Mouse (Mus musculus) naive thymus-derived CD4-positive, alpha-beta T cell, adult 2 months (primary cell): ENCODE results near the gene Dusp8.
"Not testable (repeated sequence)": the region's sequence is repeated elsewhere in the genome, so short reads cannot be mapped to it uniquely, and the experiment has no call there.

ENCODE experiments used
- DNase-seq: peaks from one replicate; pipeline ENCODE4 v3.0.0-alpha.2; 2011; ENCODE audit warnings: low read depth

Gene Dusp8

GRCm38 (mm10) chr7:142095183-142095931, at the start of gene Dusp8:
Gene Dusp8, minus strand, starts transcription at chr7:142095843.
- DNase-seq, result peak; percentile 86

GRCm38 (mm10) chr7:142144507-142144906, 48.9 kb upstream of the Dusp8 start, which contains the start of gene Gm45337:
Gene Gm45337, minus strand, starts transcription at chr7:142144607.
- no peak for DNase-seq

DNA sequence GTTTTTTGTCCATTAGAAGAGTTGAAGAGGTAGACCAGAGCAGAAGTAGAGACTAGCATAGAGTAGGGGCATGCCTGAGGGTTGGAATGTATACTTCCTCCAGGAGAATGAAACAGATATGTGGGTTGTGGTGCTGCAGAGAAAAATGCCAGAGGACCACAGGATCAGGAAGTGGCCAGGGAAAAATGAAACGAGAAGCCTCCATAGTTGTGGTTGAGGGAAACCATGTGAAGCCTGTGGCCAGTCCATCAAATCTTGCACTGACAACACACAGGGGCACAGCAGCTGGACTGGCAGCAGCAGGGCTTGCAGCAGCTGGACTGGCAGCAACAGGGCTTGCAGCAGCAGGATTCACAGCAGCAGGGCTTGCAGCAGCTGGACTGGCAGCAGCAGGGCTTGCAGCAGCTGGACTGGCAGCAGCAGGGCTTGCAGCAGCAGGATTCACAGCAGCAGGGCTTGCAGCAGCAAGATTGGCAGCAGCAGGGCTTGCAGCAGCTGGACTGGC, 47.9 kb upstream of the Dusp8 start:
- DNase-seq, result not testable (repeated sequence)

- no peak for DNase-seq
These were observed 45.1 kb upstream of the Dusp8 start for GRCm38 (mm10) chr7:142140696-142141095.

DNA sequence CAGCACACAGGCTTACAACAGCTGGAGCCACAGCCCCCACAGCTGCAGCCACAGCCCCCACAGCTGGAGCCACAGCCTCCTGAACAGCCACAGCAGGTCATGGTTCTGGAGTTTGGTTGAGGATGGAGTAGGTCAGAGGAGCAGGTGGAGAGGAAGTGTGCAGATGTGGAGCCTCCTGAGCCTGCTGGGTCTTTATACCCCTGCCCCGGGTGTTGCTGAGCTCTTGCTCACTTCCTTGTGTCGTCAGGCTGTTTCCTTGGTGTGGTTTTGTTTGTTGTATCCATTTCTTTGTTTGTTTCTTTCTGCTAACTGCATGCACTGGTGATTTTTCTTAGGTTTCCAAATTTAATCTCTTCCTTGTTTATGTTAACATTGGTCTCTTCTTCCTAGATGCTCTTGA, 40.3 kb upstream of the Dusp8 start, which contains the start of gene Gm39115:
Gene Gm39115, minus strand, starts transcription at position 101 of the 400 bp plus-strand sequence.
- DNase-seq, result not testable (repeated sequence)

GRCm38 (mm10) chr7:142134206-142134995, 38.8 kb upstream of the Dusp8 start:
- no peak for DNase-seq

GRCm38 (mm10) chr7:142128843-142129242, 33.2 kb upstream of the Dusp8 start:
- DNase-seq, result no peak

- DNase-seq, result not testable (repeated sequence)
These were observed 25.0 kb upstream of the Dusp8 start, which contains the start of gene Gm45618 for GRCm38 (mm10) chr7:142120629-142121028. Gene Gm45618, minus strand, starts transcription at chr7:142120729.

DNA sequence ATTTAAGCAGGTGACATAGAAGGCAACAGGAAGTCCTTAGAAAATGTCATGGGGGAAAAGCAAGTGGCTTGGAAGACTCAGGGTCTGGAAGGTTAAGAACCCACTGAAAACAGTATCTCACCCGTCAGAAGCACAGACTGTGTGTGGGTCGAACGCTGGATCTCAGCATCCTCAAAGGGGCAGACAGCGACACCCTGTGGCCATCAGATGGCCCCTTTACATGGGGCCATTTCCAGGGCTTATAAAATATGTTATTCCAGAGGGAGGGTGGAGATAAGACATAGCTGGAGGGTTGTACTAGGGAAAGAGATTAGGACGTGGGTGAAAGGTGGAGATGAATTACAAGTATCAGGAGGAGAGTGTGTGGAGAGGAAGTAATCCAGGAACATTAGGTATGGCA, 24.0 kb upstream of the Dusp8 start:
- DNase-seq, result no peak

GRCm38 (mm10) chr7:142104747-142105146, 9.1 kb upstream of the Dusp8 start:
- DNase-seq, result no peak

DNA sequence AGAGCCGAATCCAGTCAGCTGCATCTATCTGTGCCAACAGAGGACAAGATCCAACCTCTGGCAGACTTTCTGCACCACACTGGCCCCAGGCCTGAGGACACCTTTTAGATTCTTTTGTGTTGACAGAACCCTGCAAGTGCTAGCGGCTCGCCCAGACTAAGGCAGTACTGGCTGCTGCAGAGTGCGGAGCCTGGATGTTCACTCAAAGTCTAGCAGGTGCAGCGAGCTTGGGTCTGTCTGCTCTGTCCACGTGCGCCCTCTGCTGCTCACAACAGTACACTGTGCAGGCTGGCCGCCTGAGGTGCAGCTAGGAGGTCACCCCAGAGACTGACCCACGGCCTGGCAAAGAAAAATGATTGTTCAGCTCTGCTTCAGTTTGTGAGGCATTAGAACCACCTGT, 2.1 kb upstream of the Dusp8 start:
- peak; percentile 79 for DNase-seq

DNA sequence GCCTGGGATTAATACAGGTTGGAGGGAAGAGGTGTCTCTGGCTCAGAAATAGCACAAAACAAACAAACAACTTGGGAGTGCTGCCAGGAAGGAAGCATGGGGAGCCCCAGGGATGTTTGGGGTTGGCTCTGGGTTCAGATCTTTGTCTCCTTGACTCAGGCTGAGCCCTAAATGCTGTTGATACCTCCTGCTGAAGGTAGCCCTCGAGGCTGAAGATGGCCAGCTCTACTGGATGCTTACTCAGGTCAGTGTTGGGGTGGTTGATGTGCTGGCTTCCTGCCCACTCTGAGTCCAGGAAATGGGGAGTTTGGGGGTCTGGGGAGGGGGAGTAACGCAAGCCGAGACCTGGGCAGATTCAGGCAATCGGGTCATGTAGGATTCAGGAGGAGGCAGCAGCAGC, 1.1 kb upstream of the Dusp8 start:
- DNase-seq, result peak; percentile 10

DNA sequence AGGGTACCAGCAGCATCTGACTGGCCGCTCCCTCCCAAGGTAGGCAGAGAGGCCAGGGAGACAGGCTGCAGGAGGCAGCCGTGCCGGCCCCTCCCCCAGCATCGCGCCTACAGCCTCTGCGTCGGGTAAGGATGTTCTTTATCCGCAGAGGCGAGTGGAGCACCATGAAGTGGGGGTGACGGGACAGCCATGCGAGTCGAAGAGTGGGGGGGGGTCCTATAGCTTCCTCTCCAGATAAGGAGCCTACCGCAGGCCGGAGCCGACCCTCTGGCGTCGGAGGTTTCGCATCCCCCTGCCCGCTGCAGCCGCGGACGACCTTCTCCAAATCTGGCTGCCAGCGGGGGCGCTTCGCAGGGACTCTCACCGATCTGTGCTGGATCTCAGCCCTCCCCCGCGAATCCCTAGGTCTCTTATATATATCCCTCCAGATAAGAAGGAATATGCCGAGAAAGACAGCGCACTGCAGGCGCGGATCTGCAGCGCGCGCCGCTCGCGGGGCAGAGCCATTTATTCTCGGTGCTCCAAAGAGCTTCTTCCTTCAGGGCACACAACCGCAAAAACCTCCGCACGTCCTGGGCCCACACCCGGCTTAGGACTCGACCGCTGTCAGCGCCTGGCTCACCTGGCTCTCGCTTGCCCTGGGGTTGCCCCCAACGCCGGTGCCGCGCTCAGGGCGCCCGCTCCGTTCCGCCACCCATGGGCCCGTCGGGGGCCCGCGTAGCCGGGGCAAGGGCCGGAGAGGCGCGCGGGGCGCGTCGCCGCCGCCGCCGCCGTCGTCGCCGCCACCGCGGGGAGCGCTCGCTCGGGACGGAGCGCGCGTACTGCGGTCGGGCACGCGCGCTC, 1.1 kb downstream of the Dusp8 start:
- peak; percentile 46 for DNase-seq

GRCm38 (mm10) chr7:142093696-142094240, 1.9 kb downstream of the Dusp8 start:
- DNase-seq, result peak; percentile 20

DNA sequence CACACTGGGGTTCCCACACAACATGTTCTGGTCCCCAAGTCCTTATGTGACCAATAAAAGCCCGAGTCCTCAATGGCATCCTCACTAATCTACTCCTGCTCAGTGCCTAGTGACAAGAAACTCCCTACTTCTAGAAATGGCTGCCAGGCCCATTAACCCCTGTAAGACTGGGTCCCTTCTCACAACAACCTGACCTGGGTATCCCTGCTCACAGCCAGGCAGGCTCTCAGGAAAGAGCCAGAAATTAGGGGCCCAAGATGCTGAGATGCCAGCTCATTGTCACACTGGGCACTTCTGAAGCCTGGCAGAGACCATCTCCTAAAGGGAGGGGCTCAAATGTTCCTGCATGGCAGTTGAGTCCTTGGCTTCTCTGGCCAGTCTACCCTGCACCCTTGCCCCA, 2.7 kb downstream of the Dusp8 start:
- no peak for DNase-seq

GRCm38 (mm10) chr7:142091848-142092247, 3.8 kb downstream of the Dusp8 start:
- DNase-seq, result no peak

DNA sequence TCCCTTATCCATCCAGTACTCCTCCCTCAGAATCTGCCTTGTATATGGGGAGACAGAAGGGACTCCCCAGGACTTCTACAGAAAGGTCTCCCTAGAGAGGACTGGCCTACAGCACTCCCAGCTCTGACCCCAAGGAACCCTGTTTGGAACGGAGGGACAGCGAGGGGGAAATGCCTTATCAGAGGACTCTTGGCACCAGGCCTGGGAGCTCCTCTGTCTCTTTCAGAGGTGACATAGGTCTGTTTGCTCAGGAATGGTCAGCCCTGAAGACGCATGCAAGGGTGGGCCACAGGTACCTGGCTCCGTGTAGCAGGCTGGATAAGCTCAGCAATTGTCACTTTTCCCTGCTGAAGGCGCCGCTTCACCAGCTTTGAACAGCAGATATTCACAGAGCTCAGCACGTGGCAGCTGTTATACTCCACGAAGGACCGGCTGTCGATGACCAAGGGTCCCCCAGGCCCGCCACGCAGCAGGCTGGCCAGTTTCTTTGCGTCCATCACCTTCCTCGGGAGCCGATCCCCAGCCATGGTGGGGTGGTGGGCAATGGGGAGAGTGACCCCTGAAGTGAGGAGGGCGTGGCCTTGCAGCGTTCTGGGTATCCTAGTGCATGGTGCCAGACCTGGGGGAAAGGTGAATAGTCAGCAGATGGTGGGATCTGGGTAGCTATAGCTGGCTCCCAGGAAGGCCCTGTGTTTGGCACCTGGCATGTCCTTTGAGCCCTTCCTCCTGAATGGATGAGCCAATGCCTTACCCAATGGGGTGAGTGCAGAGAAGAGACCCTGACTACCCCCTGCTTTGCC, 5.8 kb downstream of the Dusp8 start:
- DNase-seq, result no peak

DNA sequence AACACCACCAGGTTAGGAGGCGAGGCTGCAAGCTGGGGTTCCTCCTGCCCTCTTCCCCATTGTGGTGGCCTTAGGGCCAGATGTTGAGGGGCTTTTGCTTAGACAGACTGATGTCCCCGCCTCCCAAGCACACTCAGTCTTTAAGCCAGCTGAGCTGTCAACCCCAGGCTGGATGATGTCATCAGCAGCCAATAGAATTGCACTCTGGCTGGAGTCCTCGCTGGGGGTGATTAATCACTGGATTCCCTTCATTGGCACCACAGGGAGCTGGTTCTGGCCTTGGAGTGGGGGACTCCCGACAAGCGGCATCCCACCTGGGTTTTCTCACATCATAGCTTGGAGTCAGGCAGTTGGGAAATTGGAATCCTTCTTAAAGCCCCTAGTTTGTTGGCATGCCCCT, 6.8 kb downstream of the Dusp8 start:
- no peak for DNase-seq

GRCm38 (mm10) chr7:142087069-142087652, 8.5 kb downstream of the Dusp8 start:
- no peak for DNase-seq

DNA sequence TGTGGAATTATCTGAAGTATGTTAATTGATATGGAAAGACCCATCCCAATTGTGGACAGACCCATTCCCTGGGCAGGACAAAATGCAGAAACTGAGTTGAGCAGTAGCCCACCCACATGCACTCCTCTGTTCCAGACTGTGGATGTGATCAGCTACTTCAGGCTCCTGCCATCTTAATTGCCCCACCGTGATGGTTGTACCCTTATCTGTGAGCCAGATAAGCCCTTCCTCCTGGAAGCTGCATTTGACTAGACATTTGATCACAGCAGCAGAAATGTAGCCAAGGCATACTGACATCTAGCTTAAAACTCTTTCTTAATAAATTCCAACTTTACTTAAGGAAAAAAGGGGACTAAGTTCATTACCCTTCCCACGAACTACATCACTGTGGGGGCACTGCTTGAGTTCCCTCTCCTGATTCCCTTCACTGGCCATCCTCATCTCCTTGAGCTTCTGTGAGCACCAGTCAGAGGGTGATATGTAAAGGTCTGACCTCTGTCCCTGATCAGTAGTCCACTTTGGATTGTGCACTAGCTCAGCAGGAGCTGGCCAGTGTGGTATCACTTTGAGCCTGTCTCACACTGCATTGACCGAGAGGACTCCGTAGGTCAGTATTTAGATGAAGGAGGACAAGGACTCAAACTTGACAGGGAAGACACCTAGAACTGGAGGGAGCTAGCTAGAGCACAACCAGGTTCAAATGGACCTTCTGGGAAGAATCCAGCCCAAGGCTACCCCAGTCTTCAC, 9.3 kb downstream of the Dusp8 start:
- DNase-seq, result no peak
